Mouse (Mus musculus) stomach, embryonic 15.5 days (tissue): ENCODE measurements at regions not wholly inside any gene's neighbourhood (a gene's known extent, or its start where the extent isn't known, plus 50 kb on each side); places are given as distances from the start of the nearest gene placed in this dataset.
"Not testable (repeated sequence)": the region's sequence is repeated elsewhere in the genome, so short reads cannot be mapped to it uniquely, and the experiment has no call there.

Source experiments
- ATAC-seq: fragments of 200-750 bp; cut with Nextera tagmentation; 2 replicates; pipeline ENCODE4 v1.8.0; 2017; ENCODE audit warnings: low read depth, moderate number of reproducible peaks, moderate TSS enrichment; ENCODE audit not compliant: insufficient read depth, low FRiP score
- H3K27ac ChIP-seq: fragments of 300-500 bp; sonication (generic); 2 replicates; pipeline ENCODE4 v1.5.1; 2015; ENCODE audit warnings: mild to moderate bottlenecking, inconsistent platforms
- H3K27me3 ChIP-seq: fragments of 300-500 bp; sonication (generic); replicated peaks from 2 replicates; pipeline ENCODE4 v1.6.1; 2015; ENCODE audit warnings: inconsistent platforms
- H3K36me3 ChIP-seq: fragments of 300-500 bp; sonication (generic); 2 replicates; pipeline ENCODE4 v1.6.1; 2015; ENCODE audit warnings: inconsistent platforms
- H3K4me1 ChIP-seq: fragments of 300-500 bp; sonication (generic); 2 replicates; pipeline ENCODE4 v1.6.1; 2015; ENCODE audit warnings: inconsistent platforms
- H3K4me2 ChIP-seq: fragments of 300-500 bp; sonication (generic); 2 replicates; pipeline ENCODE4 v1.6.1; 2015; ENCODE audit warnings: mild to moderate bottlenecking, inconsistent platforms
- H3K4me3 ChIP-seq: fragments of 300-500 bp; sonication (generic); replicated peaks from 2 replicates; pipeline ENCODE4 v1.5.1; 2015; ENCODE audit warnings: inconsistent platforms
- H3K9ac ChIP-seq: fragments of 300-500 bp; sonication (generic); 2 replicates; pipeline ENCODE4 v1.6.1; 2015; ENCODE audit warnings: inconsistent platforms
- H3K9me3 ChIP-seq: fragments of 300-500 bp; sonication (generic); 2 replicates; pipeline ENCODE4 v1.6.1; 2016; ENCODE audit warnings: inconsistent platforms
- WGBS: fragments of 180-500 bp; shearing (Covaris S2); methylation state at CpG from one replicate; pipeline ENCODE4 v1.1.7; 2015; 5-methylcytosine and 5-hydroxymethylcytosine counted together

GRCm38 (mm10) chr9:115430271-115430670, 120.0 kb upstream of the Stt3b start:
- H3K4me3 ChIP-seq, result no peak overlapping the region
- no peaks in the 10 kb centered on the region for H3K4me1 ChIP-seq
- H3K9ac ChIP-seq, result no peak overlapping the region
- no peak overlapping the region for H3K4me2 ChIP-seq
- H3K9me3 ChIP-seq, result no peaks in the 10 kb centered on the region
- no peak for ATAC-seq
- no peaks in the 10 kb centered on the region for H3K36me3 ChIP-seq
- no peaks in the 10 kb centered on the region for H3K27me3 ChIP-seq
- WGBS, result 61% methylated on average over 4 of the region's 4 CpGs
- H3K27ac ChIP-seq, result no peak overlapping the region

DNA sequence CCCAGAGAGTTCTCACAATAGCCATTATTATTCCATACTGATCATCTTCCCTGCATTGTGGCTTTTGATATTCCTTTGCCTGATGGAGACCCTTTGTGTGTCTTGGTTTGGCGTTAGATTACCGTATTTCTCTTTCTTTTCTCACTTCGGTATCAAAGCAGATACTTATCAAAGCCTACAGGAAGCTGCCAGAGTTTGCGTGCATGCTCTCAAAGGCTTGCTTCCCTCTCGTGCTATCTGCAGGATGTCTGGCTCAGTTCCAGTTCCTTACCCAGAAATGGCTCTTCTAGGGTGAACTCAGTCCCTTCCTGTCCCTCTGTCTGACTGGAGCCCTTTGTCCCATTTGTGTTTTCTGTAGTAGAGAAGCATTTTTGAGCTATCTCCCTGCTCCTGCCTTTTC, 124.5 kb upstream of the Stt3b start:
- Histone ChIP-seq H3K27ac (no peak overlapping the region), H3K36me3 (no peaks in the 10 kb centered on the region), H3K9ac (no peak overlapping the region), H3K27me3 (no peaks in the 10 kb centered on the region), H3K4me1 (no peaks in the 10 kb centered on the region), H3K4me2 (no peak overlapping the region), H3K4me3 (no peak overlapping the region), H3K9me3 (no peaks in the 10 kb centered on the region)
- WGBS, result 26% methylated on average over 5 of the region's 5 CpGs
- ATAC-seq, result no peak

GRCm38 (mm10) chr9:115436301-115436700, 126.1 kb upstream of the Stt3b start:
- 81% methylated on average over 3 of the region's 3 CpGs for WGBS
- Histone ChIP-seq H3K27me3 (no peaks in the 10 kb centered on the region), H3K36me3 (no peaks in the 10 kb centered on the region), H3K9me3 (no peaks in the 10 kb centered on the region), H3K4me2 (no peak overlapping the region), H3K4me3 (no peak overlapping the region), H3K4me1 (no peaks in the 10 kb centered on the region), H3K27ac (no peak overlapping the region), H3K9ac (no peak overlapping the region)
- no peak for ATAC-seq

- not testable (repeated sequence) for H3K4me2 ChIP-seq, ATAC-seq
- WGBS, result 90% methylated on average over 22 of the region's 22 CpGs
Observed at GRCm38 (mm10) chr9:115438234-115438633, 128.0 kb upstream of the Stt3b start.

GRCm38 (mm10) chr9:115446681-115447080, 136.5 kb upstream of the Stt3b start:
- Histone ChIP-seq H3K4me1 (no peaks in the 10 kb centered on the region), H3K9me3 (no peaks in the 10 kb centered on the region), H3K4me2 (no peak overlapping the region), H3K4me3 (no peak overlapping the region), H3K27ac (no peak overlapping the region), H3K36me3 (no peaks in the 10 kb centered on the region), H3K9ac (no peak overlapping the region), H3K27me3 (no peaks in the 10 kb centered on the region)
- WGBS, result 79% methylated on average over 11 of the region's 11 CpGs
- no peak for ATAC-seq

More at GRCm38 (mm10) chr9:115438234-115438633, 128.0 kb upstream of the Stt3b start:
- not testable (repeated sequence) for H3K9ac ChIP-seq, H3K36me3 ChIP-seq, H3K4me3 ChIP-seq, H3K9me3 ChIP-seq, H3K27ac ChIP-seq, H3K4me1 ChIP-seq, H3K27me3 ChIP-seq

GRCm38 (mm10) chr9:115450741-115451320, 140.6 kb upstream of the Stt3b start:
- H3K4me1 ChIP-seq, result no peaks in the 10 kb centered on the region
- no peaks in the 10 kb centered on the region for H3K9me3 ChIP-seq
- no peak for ATAC-seq
- no peak overlapping the region for H3K9ac ChIP-seq
- no peak overlapping the region for H3K27ac ChIP-seq
- H3K36me3 ChIP-seq, result no peaks in the 10 kb centered on the region
- no peak overlapping the region for H3K4me3 ChIP-seq
- 72% methylated on average over 5 of the region's 5 CpGs for WGBS
- no peaks in the 10 kb centered on the region for H3K27me3 ChIP-seq
- H3K4me2 ChIP-seq, result no peak overlapping the region

GRCm38 (mm10) chr9:115454771-115455170, 144.6 kb upstream of the Stt3b start:
- no peaks in the 10 kb centered on the region for H3K9me3 ChIP-seq
- no peak for ATAC-seq
- 78% methylated on average over 7 of the region's 7 CpGs for WGBS
- no peaks in the 10 kb centered on the region for H3K27me3 ChIP-seq
- H3K4me3 ChIP-seq, result no peak overlapping the region
- H3K36me3 ChIP-seq, result no peaks in the 10 kb centered on the region
- H3K4me2 ChIP-seq, result no peak overlapping the region
- no peaks in the 10 kb centered on the region for H3K4me1 ChIP-seq
- H3K27ac ChIP-seq, result no peak overlapping the region
- no peak overlapping the region for H3K9ac ChIP-seq

DNA sequence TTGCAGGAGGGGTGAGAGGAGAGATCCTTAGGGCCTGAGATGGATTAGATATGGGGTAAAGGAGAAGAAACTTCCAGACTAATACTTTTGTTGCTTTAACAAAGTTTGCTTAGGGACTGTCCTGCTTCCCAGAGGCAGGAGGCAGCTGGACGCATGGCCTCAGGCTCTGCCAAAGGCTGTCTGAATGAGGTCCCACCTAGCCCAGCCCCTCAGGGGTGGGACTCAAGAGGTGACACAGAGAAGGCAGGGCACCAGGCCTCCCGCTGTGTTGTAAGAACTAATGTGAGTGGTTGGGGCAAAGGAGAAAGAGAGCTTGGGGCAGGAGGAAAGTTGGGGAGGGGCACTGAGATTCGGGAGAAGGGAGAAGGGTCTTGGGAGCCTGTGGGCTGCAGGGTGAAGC, 145.9 kb upstream of the Stt3b start:
- 0 out of 2 replicates have a peak, but pooled peaks have one; percentile 22 for ATAC-seq
- WGBS, result 34% methylated on average over 3 of the region's 3 CpGs
- Histone ChIP-seq H3K9ac (no peak overlapping the region), H3K4me2 (no peak overlapping the region), H3K4me3 (no peak overlapping the region), H3K36me3 (no peaks in the 10 kb centered on the region), H3K4me1 (no peaks in the 10 kb centered on the region), H3K27me3 (no peaks in the 10 kb centered on the region), H3K9me3 (no peaks in the 10 kb centered on the region), H3K27ac (no peak overlapping the region)

- no peak overlapping the region for H3K9ac ChIP-seq
- no peaks in the 10 kb centered on the region for H3K36me3 ChIP-seq
- H3K9me3 ChIP-seq, result no peaks in the 10 kb centered on the region
- no peak overlapping the region for H3K4me2 ChIP-seq
- H3K4me3 ChIP-seq, result no peak overlapping the region
- H3K27me3 ChIP-seq, result no peaks in the 10 kb centered on the region
- H3K27ac ChIP-seq, result no peak overlapping the region
- ATAC-seq, result no peak
- no peaks in the 10 kb centered on the region for H3K4me1 ChIP-seq
- 46% methylated on average over 6 of the region's 6 CpGs for WGBS
Observed at GRCm38 (mm10) chr9:115456638-115457037, 146.4 kb upstream of the Stt3b start.

DNA sequence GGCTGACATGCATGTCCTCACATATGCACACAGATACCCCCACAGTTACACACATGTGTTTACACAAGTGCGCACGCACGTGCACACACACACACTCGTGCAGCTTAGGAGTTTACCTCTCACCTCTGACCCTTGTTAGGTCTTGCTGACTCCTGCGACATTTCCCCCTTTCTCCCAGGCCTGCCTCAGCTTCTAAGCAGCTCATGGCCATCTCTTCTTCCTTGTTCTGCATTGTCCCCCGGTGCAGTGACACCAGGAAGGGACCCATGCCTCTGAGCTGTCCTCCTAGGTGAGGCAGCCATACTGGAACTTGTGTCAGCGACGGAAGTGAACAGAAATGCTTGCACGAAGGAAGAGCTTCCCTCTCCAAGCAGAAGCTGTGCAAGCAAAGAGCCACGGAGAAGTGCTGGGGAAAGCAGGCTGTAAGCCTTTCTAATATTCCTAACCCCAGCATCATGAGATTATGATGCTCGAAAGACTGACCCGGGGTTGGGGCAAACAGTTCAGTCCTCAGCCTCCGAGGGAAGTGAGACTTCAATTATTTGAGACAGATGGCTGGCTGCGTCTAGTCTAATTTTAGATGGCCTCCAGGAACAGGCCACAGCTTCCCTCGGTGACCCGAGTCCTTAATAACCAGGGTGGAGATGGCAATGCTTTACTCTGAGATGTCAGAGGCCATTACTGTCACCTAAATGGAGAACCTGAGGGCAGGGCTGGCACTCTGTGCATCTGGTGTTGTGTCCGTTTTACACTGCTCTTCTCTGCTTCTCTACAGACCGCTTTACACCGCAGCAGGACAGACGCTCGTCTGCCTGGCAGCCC, 147.9 kb upstream of the Stt3b start:
- no peak for ATAC-seq
- Histone ChIP-seq H3K4me3 (no peak overlapping the region), H3K4me1 (no peaks in the 10 kb centered on the region), H3K9me3 (no peaks in the 10 kb centered on the region), H3K27me3 (no peaks in the 10 kb centered on the region), H3K27ac (no peak overlapping the region), H3K9ac (no peak overlapping the region), H3K4me2 (no peak overlapping the region), H3K36me3 (no peaks in the 10 kb centered on the region)
- 66% methylated on average over 21 of the region's 21 CpGs for WGBS

- H3K27ac ChIP-seq, H3K4me1 ChIP-seq, H3K9me3 ChIP-seq, H3K27me3 ChIP-seq, H3K4me2 ChIP-seq, H3K4me3 ChIP-seq, ATAC-seq, H3K36me3 ChIP-seq, H3K9ac ChIP-seq: not testable (repeated sequence)
- 89% methylated on average over 6 of the region's 6 CpGs for WGBS
Observed at GRCm38 (mm10) chr9:115459075-115459474, 148.9 kb upstream of the Stt3b start.

DNA sequence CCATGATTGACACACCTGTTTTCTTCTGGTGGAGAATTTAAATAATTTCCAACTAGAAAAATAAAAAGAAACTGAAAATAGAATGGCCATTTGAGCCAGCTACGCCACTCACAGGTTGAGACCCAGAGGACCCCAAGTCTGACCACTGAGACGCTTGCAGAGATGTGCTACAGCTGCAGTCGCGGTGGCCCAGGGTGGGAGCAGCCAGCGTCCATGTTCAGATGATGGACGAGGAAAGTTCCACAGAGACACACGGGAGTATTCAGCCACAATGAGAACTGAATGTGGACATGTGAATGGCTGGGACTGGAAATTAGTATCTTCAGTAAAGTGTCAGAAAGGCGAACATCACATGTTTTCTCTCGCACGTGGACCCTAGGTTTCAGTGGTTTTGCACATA, 155.1 kb upstream of the Stt3b start:
- Histone ChIP-seq H3K4me1 (no peaks in the 10 kb centered on the region), H3K27ac (no peak overlapping the region), H3K9ac (no peak overlapping the region), H3K4me2 (no peak overlapping the region), H3K4me3 (no peak overlapping the region), H3K36me3 (no peaks in the 10 kb centered on the region), H3K27me3 (no peaks in the 10 kb centered on the region), H3K9me3 (no peaks in the 10 kb centered on the region)
- 87% methylated on average over 10 of the region's 10 CpGs for WGBS
- no peak for ATAC-seq
